Mouse (Mus musculus) midbrain, embryonic 10.5 days (tissue): ENCODE data around the gene Clasp2. TPM values are rescaled to one million over a fixed set of nuclear protein-coding genes. Genes with fewer than 3 reads are reported as not detected.

ENCODE experiments used
- DNase-seq: peaks from one replicate; pipeline ENCODE4 v3.0.0-alpha.2; 2017; ENCODE audit warnings: low spot score
- H3K27ac ChIP-seq: fragments of 300-500 bp; sonication (generic); replicated peaks from 2 replicates; pipeline ENCODE4 v1.5.1; 2016; ENCODE audit warnings: mild to moderate bottlenecking
- H3K27me3 ChIP-seq: fragments of 300-500 bp; sonication (generic); 2 replicates; pipeline ENCODE4 v1.6.1; 2016; ENCODE audit warnings: low read depth, mild to moderate bottlenecking; ENCODE audit not compliant: poor library complexity, severe bottlenecking
- H3K36me3 ChIP-seq: fragments of 300-500 bp; sonication (generic); 2 replicates; pipeline ENCODE4 v1.6.1; 2016; ENCODE audit warnings: mild to moderate bottlenecking, moderate library complexity
- H3K4me1 ChIP-seq: fragments of 300-500 bp; sonication (generic); 2 replicates; pipeline ENCODE4 v1.6.1; 2016
- H3K4me3 ChIP-seq: fragments of 300-500 bp; sonication (generic); 2 replicates; pipeline ENCODE4 v1.5.1; 2016; ENCODE audit warnings: mild to moderate bottlenecking, moderate library complexity
- H3K9me3 ChIP-seq: fragments of 300-500 bp; sonication (generic); replicated peaks from 2 replicates; pipeline ENCODE4 v1.6.1; 2016; ENCODE audit warnings: mild to moderate bottlenecking
- WGBS: fragments of 180-500 bp; shearing (Covaris S2); methylation state at CpG from one replicate; pipeline ENCODE4 v1.1.7; 2016; 5-methylcytosine and 5-hydroxymethylcytosine counted together
- polyA plus RNA-seq: library from polyadenylated mRNA; unstranded; fragments of >200 nt; fragmentation: Nextera tagmentation; extraction: Ambion mirVana; gene quantifications from 2 replicates; pipeline ENCODE4 v1.2.1, GENCODE M21; 2016

Clasp2 gene
- polyA plus RNA-seq, 1 experiment from 2014 or later = 32.9 TPM

DNA sequence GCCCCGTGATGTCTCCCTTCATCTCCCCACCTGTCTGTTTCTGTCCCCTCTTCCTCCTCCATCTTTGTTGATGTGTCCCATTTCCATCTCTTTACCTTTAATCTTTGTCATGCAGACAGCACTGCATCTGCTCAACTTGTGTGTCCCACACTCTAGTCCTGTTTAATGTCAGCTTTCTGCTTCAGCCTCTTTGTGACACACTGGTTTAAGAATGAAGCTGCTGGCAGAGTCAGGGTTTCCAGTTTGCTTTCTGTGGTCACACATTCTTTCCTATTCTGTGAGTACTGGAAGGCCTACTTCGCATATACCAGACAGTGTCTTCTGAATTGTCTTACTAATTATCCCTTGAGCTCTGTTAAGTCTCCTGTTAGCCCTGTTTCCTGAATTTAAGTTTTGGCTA lies 62.5 kb downstream of the Clasp2 start:
- DNase-seq = no peak
- Histone ChIP-seq H3K4me1 (peaks cover 4% of the 10 kb centered on the region; the same call in 1 of the 2 replicates), H3K4me3 (no peak overlapping the region), H3K36me3 (0 out of 2 replicates have a peak, but pooled peaks cover 4% of the 10 kb centered on the region), H3K27ac (no peak overlapping the region), H3K9me3 (no peaks in the 10 kb centered on the region), H3K27me3 (no peaks in the 10 kb centered on the region)
- 87% methylated on average over 2 of the region's 2 CpGs for WGBS

DNA sequence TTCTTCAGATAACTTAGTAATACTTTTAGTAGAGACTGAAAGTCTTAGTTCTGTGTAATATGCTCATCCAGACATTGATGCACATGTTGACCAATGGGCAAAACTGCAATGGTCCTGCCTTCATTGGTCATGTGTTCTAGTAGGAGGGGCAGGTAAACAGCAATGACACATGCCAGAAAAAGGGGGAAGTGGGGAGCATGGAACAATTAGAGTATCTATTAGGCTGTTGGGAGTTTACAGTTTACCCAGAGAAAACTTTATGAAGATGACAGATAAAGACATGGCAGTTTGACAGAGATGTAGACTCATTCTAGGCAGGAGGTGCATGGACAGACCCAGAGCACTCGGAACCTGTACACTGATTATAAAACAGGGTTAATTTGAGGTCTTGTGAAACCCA lies 64.1 kb downstream of the Clasp2 start:
- Histone ChIP-seq H3K27me3 (no peaks in the 10 kb centered on the region), H3K4me3 (no peak overlapping the region), H3K9me3 (no peaks in the 10 kb centered on the region), H3K27ac (no peak overlapping the region), H3K36me3 (0 out of 2 replicates have a peak, but pooled peaks cover 4% of the 10 kb centered on the region), H3K4me1 (peaks cover 4% of the 10 kb centered on the region; the same call in 1 of the 2 replicates)
- DNase-seq = no peak
- WGBS = 91% methylated on average over 1 of the region's 1 CpGs

DNA sequence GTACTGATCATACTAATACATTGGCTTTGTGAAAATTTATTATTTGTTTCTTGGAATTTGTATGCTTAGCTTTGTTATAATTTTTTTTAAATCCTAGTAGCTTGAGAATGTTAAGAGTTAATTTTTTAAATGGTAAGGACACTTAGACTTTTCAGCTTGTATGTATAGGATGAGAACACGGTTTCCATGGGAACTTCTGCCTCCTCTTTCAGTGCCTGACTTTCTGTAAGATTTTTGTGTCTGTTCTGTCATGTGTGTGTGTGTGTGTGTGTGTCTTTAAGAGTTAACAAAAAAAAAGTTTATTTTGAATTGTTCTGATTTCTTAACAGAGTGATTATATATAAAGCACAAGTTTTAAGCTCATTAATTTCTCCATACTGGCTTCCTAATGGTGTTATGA lies 70.1 kb downstream of the Clasp2 start:
- Histone ChIP-seq H3K36me3 (0 out of 2 replicates have a peak, but pooled peaks cover 3% of the 10 kb centered on the region), H3K27ac (no peak overlapping the region), H3K27me3 (no peaks in the 10 kb centered on the region), H3K9me3 (no peaks in the 10 kb centered on the region), H3K4me1 (no peaks in the 10 kb centered on the region), H3K4me3 (no peak overlapping the region)
- WGBS = 80% methylated on average over 1 of the region's 1 CpGs
- DNase-seq = no peak

DNA sequence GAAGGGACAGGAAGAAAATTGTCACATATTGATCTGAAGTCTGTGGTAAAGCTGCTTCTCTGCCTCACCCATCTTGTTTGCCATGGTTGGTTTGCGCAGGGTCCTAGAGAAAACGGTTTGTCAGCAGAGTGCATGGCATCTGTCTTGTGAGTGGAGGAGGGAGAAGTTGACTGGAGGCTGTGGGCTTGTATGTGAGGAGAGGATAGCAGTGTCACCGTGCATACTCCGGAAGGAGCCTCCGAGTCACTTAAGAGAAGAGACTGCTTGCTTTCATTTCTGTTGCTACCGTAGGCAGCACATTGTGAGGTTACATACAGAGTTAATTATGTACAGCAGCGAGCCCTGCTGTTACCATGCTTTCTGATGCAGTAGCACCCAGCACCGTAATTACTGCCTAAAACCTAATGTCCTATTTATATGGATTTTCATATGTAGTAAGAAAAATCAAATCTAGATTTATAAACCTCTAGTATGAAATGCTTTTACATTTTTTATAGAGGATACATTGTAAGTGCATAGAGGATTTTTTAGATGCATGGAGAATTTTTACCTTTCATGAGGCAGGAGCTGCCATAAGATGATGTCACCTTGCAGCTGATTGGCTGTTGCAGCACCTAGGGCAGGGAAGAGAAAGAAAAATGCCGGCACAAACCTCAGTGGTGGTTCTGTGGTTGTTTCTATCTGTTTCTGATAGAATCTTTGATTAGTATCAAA lies 70.8 kb downstream of the Clasp2 start:
- Histone ChIP-seq H3K9me3 (no peaks in the 10 kb centered on the region), H3K27ac (no peak overlapping the region), H3K4me1 (no peaks in the 10 kb centered on the region), H3K27me3 (no peaks in the 10 kb centered on the region), H3K4me3 (peak overlapping the region; percentile 20), H3K36me3 (no peaks in the 10 kb centered on the region)
- 53% methylated on average over 9 of the region's 9 CpGs for WGBS
- DNase-seq = peak; percentile 22

DNA sequence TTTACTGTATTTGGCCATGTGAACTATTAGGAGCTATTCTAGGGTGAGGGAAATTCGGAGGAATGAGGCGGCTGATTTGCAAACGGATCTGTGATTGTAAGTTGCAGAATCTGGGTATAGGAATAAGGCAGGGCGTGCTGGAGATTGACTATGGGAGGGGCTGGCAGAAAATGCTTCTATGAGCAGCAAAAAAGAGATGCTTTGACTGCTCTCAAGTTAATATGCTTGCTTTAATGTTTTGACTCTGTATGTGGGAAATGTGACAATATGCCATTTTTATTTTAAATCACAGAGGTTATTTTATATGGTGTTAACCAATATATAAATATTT lies 71.4 kb downstream of the Clasp2 start:
- H3K27me3 ChIP-seq = no peaks in the 10 kb centered on the region
- no peaks in the 10 kb centered on the region for H3K9me3 ChIP-seq
- no peak for DNase-seq
- H3K4me3 ChIP-seq = peak overlapping the region; percentile 20
- H3K4me1 ChIP-seq = no peaks in the 10 kb centered on the region
- WGBS = 81% methylated on average over 4 of the region's 4 CpGs
- H3K36me3 ChIP-seq = no peaks in the 10 kb centered on the region
- H3K27ac ChIP-seq = no peak overlapping the region

DNA sequence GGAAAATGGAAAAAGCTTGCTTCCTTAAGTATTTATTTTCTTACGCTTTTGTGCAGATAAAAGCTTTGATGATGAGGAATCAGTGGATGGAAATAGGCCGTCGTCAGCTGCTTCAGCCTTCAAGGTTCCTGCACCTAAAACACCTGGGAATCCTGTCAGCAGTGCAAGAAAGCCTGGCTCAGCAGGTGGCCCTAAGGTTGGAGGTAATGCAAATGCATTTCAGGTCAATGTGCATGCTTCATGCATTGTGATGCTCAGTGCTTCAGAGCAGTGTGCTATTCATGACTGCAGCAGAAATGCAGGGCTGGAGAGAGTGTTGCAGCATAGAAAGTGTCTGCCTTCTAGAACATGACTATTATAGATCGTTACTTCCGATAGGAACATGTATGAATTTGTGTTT lies 71.8 kb downstream of the Clasp2 start:
- DNase-seq = no peak
- no peak overlapping the region for H3K27ac ChIP-seq
- H3K4me3 ChIP-seq = no peak overlapping the region

DNA sequence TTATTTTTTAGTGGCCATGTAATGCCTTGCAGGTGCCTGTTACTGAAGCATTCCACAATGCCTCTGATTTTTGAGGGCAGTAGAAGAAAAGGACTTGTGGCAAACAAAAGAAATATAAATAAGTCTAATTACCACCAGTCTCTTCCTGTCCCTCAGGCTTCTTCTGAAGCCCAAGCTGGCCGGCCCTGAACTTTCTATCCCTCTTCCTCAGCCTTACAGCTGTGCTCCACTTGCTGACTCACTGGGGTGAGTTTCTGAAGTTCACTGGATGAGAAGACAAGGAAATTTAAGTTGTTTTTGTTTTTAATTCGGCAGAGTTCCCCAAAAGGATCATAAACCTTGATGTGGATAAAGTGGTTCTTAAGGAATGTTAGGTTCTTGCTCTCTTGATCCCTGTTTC lies 74.6 kb downstream of the Clasp2 start:
- no peak for DNase-seq
- no peaks in the 10 kb centered on the region for H3K36me3 ChIP-seq
- no peaks in the 10 kb centered on the region for H3K9me3 ChIP-seq
- no peaks in the 10 kb centered on the region for H3K27me3 ChIP-seq
- H3K27ac ChIP-seq = no peak overlapping the region
- WGBS = 82% methylated on average over 2 of the region's 2 CpGs
- no peaks in the 10 kb centered on the region for H3K4me1 ChIP-seq
- no peak overlapping the region for H3K4me3 ChIP-seq

More for the DNA sequence above, 71.8 kb downstream of the Clasp2 start:
- Histone ChIP-seq H3K36me3 (no peaks in the 10 kb centered on the region), H3K4me1 (no peaks in the 10 kb centered on the region), H3K9me3 (no peaks in the 10 kb centered on the region), H3K27me3 (no peaks in the 10 kb centered on the region)
- WGBS = 82% methylated on average over 5 of the region's 5 CpGs

DNA sequence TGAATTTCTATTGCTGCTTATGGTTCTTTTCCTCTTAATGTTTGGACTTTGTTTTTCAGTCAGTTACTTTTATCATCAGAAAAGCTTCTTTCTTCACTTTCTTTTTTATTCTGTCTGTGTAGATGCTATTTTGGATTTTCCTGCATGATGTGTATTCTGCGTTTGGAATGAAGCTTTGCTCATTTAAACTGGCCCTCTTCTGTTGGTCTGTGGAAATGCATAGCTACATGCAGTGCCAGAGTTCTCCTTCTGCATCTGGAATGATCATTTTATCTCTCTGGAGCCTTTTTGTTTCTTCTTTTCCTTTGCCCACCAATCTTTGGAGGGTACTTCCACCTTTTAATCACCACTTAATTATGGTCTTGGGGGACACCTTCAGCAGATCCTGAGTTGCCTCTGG lies 80.9 kb downstream of the Clasp2 start:
- Histone ChIP-seq H3K27me3 (no peaks in the 10 kb centered on the region), H3K4me1 (no peaks in the 10 kb centered on the region), H3K27ac (no peak overlapping the region), H3K36me3 (no peaks in the 10 kb centered on the region), H3K9me3 (no peaks in the 10 kb centered on the region), H3K4me3 (no peak overlapping the region)
- no peak for DNase-seq
- 78% methylated on average over 1 of the region's 1 CpGs for WGBS

DNA sequence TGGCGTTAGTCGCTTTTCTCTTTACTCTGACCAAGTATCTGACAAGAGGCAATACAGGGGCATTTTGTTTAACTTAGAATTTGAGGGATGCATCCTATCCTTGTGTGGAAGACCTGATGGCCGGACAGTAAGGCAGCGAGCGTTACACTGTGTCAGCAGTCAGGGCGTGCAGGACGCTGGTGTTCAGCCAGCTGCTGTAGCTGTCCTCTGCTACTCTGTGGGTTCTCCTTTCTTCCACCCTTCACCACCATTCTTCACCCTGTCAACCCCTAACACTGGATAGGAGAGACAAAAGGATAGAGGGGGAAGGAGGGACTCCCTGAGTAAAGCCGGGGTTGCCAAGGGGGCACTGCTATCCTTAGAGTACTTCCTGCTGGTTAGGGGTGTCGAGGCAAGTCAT lies 87.4 kb downstream of the Clasp2 start:
- Histone ChIP-seq H3K4me1 (peaks cover 4% of the 10 kb centered on the region; the same call in 1 of the 2 replicates), H3K36me3 (no peaks in the 10 kb centered on the region), H3K9me3 (no peaks in the 10 kb centered on the region), H3K4me3 (no peak overlapping the region), H3K27me3 (no peaks in the 10 kb centered on the region), H3K27ac (no peak overlapping the region)
- no peak for DNase-seq
- 84% methylated on average over 9 of the region's 9 CpGs for WGBS

DNA sequence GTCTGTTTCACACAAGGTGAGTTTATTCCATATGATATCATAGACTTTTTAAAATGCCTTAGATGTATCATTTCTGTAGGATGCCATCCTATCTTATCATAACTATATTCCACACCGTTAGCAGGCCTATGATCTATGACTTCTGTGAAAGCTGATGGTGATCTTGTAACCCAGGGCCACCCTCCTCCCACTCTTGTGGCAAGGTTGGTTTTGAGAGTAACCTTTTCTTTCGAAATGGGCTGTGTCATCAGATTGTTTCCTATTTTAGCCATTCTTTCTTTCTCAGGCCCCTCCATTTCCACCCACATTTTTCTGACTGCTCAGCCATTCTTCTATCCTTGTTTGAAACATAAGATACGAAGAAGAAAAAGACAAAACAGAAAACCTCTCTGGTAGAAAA lies 88.9 kb downstream of the Clasp2 start:
- WGBS = 92% methylated on average over 3 of the region's 3 CpGs
- H3K4me1 ChIP-seq = peaks cover 4% of the 10 kb centered on the region; the same call in 1 of the 2 replicates
- DNase-seq = no peak
- H3K4me3 ChIP-seq = no peak overlapping the region
- no peaks in the 10 kb centered on the region for H3K27me3 ChIP-seq
- no peak overlapping the region for H3K27ac ChIP-seq
- no peaks in the 10 kb centered on the region for H3K36me3 ChIP-seq
- H3K9me3 ChIP-seq = no peaks in the 10 kb centered on the region

DNA sequence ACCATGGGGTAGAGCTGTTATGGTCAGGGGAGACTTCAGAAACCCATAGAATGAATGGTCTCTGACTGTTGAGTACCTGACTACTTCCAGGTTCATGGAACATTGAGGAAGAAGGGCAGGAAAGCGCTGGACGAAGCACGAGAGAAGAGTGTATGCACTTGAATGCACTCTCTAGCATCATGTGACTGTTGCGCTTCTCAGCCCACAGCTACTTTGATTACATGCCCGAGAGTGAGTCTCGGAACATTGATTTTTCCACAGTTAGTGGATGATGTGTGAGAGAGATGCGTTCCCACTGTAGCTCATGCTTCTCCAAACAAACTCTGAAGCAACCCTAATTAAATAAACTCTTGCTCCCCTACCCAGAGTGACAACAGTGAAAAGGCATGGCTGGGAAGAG lies 92.2 kb downstream of the Clasp2 start:
- H3K4me1 ChIP-seq = peaks cover 4% of the 10 kb centered on the region; the same call in 1 of the 2 replicates
- 92% methylated on average over 7 of the region's 7 CpGs for WGBS
- peaks cover 2% of the 10 kb centered on the region; the same call in 1 of the 2 replicates for H3K36me3 ChIP-seq
- H3K4me3 ChIP-seq = no peak overlapping the region
- no peak overlapping the region for H3K27ac ChIP-seq
- no peak for DNase-seq
- H3K9me3 ChIP-seq = no peaks in the 10 kb centered on the region
- no peaks in the 10 kb centered on the region for H3K27me3 ChIP-seq

DNA sequence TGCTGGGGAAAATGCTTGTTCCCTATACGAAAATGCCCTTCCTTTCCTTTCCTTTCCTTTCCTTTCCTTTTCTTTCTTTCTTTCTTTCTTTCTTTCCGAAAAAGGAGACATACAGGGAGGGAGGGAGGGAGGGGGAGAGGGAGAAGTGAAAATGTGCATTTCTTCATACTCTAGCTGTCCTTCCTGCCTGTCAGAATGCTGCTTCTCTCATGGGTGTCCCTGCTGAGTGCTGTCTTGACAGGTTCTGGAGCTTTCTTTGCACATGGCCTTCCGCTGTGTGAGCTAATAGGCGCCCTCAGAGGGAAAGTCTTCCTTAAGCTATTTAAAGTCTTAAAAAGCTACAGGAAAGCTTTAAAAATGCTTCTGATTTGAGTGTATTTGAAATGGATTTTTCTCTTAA lies 95.7 kb downstream of the Clasp2 start:
- WGBS = 97% methylated on average over 4 of the region's 4 CpGs
- Histone ChIP-seq H3K36me3 (peaks cover 6% of the 10 kb centered on the region; the same call in 1 of the 2 replicates), H3K9me3 (no peaks in the 10 kb centered on the region), H3K27ac (no peak overlapping the region), H3K27me3 (no peaks in the 10 kb centered on the region), H3K4me1 (no peaks in the 10 kb centered on the region), H3K4me3 (no peak overlapping the region)
- no peak for DNase-seq

DNA sequence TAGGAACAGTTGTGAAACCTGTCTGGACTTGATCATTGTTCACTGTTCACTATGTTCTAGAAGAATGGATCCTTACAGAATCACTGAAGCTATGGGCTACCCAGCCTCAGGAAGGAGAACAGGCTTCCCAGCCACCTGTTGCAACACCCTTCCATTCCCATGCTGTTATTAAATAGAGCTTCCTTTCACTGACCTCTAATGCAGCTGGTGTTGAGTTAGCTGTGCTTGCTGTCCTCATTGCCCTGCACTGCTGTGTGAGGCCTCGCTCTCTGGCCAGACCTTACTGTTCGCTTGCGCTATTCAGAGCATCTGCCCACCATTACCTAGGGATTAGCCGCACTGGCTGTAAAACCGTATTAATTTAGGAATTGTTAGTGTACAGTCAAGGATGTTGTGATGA lies 96.2 kb downstream of the Clasp2 start:
- H3K9me3 ChIP-seq = no peaks in the 10 kb centered on the region
- no peaks in the 10 kb centered on the region for H3K4me1 ChIP-seq
- no peak overlapping the region for H3K4me3 ChIP-seq
- H3K27me3 ChIP-seq = no peaks in the 10 kb centered on the region
- peaks cover 6% of the 10 kb centered on the region; the same call in 1 of the 2 replicates for H3K36me3 ChIP-seq
- no peak for DNase-seq
- H3K27ac ChIP-seq = no peak overlapping the region
- WGBS = 95% methylated on average over 5 of the region's 5 CpGs
